Mouse (Mus musculus): ENCODE data around the gene Tmtc2.

The Tmtc2 gene

GRCm38 (mm10) chr10:105573908-105574694 lies at the start of gene Tmtc2:
Tmtc2 (minus strand) TSS chr10:105574451.
- peak; percentile 74 for DNase-seq (ENCODE audit: low read depth, low spot score)

GRCm38 (mm10) chr10:105612117-105612516 lies 37.9 kb upstream of the Tmtc2 start:
- DNase-seq (ENCODE audit: low read depth, low spot score), result no peak

- DNase-seq (ENCODE audit: low read depth, low spot score), result no peak
These were observed 24.6 kb upstream of the Tmtc2 start for GRCm38 (mm10) chr10:105598826-105599225.

- no peak for DNase-seq (ENCODE audit: low read depth, low spot score)
These were observed 23.0 kb upstream of the Tmtc2 start for GRCm38 (mm10) chr10:105597226-105597625.

- DNase-seq (ENCODE audit: low read depth, low spot score), result no peak
These were observed 21.3 kb upstream of the Tmtc2 start for GRCm38 (mm10) chr10:105595480-105596102.

GRCm38 (mm10) chr10:105588141-105588540 lies 13.9 kb upstream of the Tmtc2 start:
- no peak for DNase-seq (ENCODE audit: low read depth, low spot score)

- no peak for DNase-seq (ENCODE audit: low read depth, low spot score)
These were observed 5.1 kb upstream of the Tmtc2 start for GRCm38 (mm10) chr10:105579318-105579717.

GRCm38 (mm10) chr10:105578291-105578845 lies 4.1 kb upstream of the Tmtc2 start:
- DNase-seq (ENCODE audit: low read depth, low spot score), result no peak

GRCm38 (mm10) chr10:105574695-105575660 lies 727 bp upstream of the Tmtc2 start:
- peak; percentile 92 for DNase-seq (ENCODE audit: low read depth, low spot score)

GRCm38 (mm10) chr10:105573306-105573907 lies 844 bp downstream of the Tmtc2 start:
- peak; percentile 19 for DNase-seq (ENCODE audit: low read depth, low spot score)

GRCm38 (mm10) chr10:105572829-105573228 lies 1.4 kb downstream of the Tmtc2 start:
- no peak for DNase-seq (ENCODE audit: low read depth, low spot score)

- no peak for DNase-seq (ENCODE audit: low read depth, low spot score)
These were observed 1.9 kb downstream of the Tmtc2 start for GRCm38 (mm10) chr10:105572301-105572700.

GRCm38 (mm10) chr10:105571831-105572230 lies 2.4 kb downstream of the Tmtc2 start:
- no peak for DNase-seq (ENCODE audit: low read depth, low spot score)

- no peak for DNase-seq (ENCODE audit: low read depth, low spot score)
These were observed 3.2 kb downstream of the Tmtc2 start for GRCm38 (mm10) chr10:105571019-105571418.

- no peak for DNase-seq (ENCODE audit: low read depth, low spot score)
These were observed 4.7 kb downstream of the Tmtc2 start for GRCm38 (mm10) chr10:105569573-105569972.

GRCm38 (mm10) chr10:105567825-105568531 lies 6.3 kb downstream of the Tmtc2 start:
- no peak for DNase-seq (ENCODE audit: low read depth, low spot score)

GRCm38 (mm10) chr10:105561548-105561947 lies 12.7 kb downstream of the Tmtc2 start:
- DNase-seq (ENCODE audit: low read depth, low spot score), result no peak

GRCm38 (mm10) chr10:105557581-105557980 lies 16.7 kb downstream of the Tmtc2 start:
- no peak for DNase-seq (ENCODE audit: low read depth, low spot score)

GRCm38 (mm10) chr10:105556890-105557572 lies 17.2 kb downstream of the Tmtc2 start:
- no peak for DNase-seq (ENCODE audit: low read depth, low spot score)

- no peak for DNase-seq (ENCODE audit: low read depth, low spot score)
These were observed 20.1 kb downstream of the Tmtc2 start for GRCm38 (mm10) chr10:105554153-105554552.

All from embryo, embryonic 11.5 days (tissue).